Mouse (Mus musculus): ENCODE measurements around the gene Serpina3n. TPM values are rescaled to one million over a fixed set of nuclear protein-coding genes. Genes with fewer than 3 reads are reported as not detected.

Gene Serpina3n
- under 1 TPM; 0.01 to 0.27 TPM for polyA plus RNA-seq (2012; fragmentation: generic; extraction: Trizol)

GRCm38 (mm10) chr12:104406454-104406885 lies at the start of gene Serpina3n:
TSS of gene Serpina3n (plus strand) at chr12:104406729.

Other genes starting within 250 kb of the Serpina3n start
- under 1 TPM in 1 of 2 experiments, not detected in 1; 0.06 TPM for gene Serpina3f, start 192.2 kb upstream of the Serpina3n start, polyA plus RNA-seq (2012; fragmentation: generic; extraction: Trizol)
- gene Serpina3g, start 170.5 kb upstream of the Serpina3n start, polyA plus RNA-seq (2012; fragmentation: generic; extraction: Trizol), result 10 to 100 TPM in 1 of 2 experiments, 1 to 10 TPM in 1; 1.7 to 11.9 TPM
- under 1 TPM in 1 of 2 experiments, not detected in 1; 0.11 TPM for gene Serpina3i, start 143.6 kb upstream of the Serpina3n start, polyA plus RNA-seq (2012; fragmentation: generic; extraction: Trizol)
- not detected for gene Serpina3j, start 92.2 kb upstream of the Serpina3n start, polyA plus RNA-seq (2012; fragmentation: generic; extraction: Trizol)
- not detected for gene Serpina3k, start 68.2 kb upstream of the Serpina3n start, polyA plus RNA-seq (2012; fragmentation: generic; extraction: Trizol)
- not detected for gene Serpina3m, start 68.2 kb upstream of the Serpina3n start, polyA plus RNA-seq (2012; fragmentation: generic; extraction: Trizol)
- under 1 TPM; 0.04 to 0.34 TPM for gene Gsc, start 66.6 kb downstream of the Serpina3n start, polyA plus RNA-seq (2012; fragmentation: generic; extraction: Trizol)